Mouse (Mus musculus) MEL (cell line): ENCODE results near the gene Man2c1. TPM values are rescaled to one million over a fixed set of nuclear protein-coding genes. Genes with fewer than 3 reads are reported as not detected.

Source experiments
- DNase-seq: peaks from one replicate; pipeline ENCODE4 v3.0.0; 2011; ENCODE audit warnings: low read depth, low spot score
- H3K27ac ChIP-seq: 2 replicates; pipeline ENCODE4 v1.5.1; 2012; ENCODE audit warnings: low read depth, mild to moderate bottlenecking, control low read depth, low read length, moderate library complexity; ENCODE audit not compliant: control insufficient read depth
- H3K27me3 ChIP-seq, 2 experiments: fragments of 150-350 bp in 1 of 2; sonication (generic) in 1 of 2; 2 replicates each; pipeline ENCODE4 v1.6.1; 2012; ENCODE audit warnings: low read length in 2 of 2, mild to moderate bottlenecking in 2 of 2, improper control_type of control experiment in 1 of 2, moderate library complexity in 1 of 2; ENCODE audit not compliant: insufficient read depth in 2 of 2, control insufficient read depth in 1 of 2
- H3K36me3 ChIP-seq, 2 experiments: 2 replicates each; pipeline ENCODE4 v1.6.1; 2012 to 2014; ENCODE audit warnings: low read length in 2 of 2, improper control_type of control experiment in 1 of 2, inconsistent platforms in 1 of 2, mild to moderate bottlenecking in 1 of 2; ENCODE audit not compliant: insufficient read depth in 2 of 2, control insufficient read depth in 1 of 2
- H3K4me1 ChIP-seq, 2 experiments: fragments of 150-350 bp in 1 of 2; sonication (generic) in 1 of 2; 2 replicates each; pipeline ENCODE4 v1.6.1; 2012; ENCODE audit warnings: low read length in 2 of 2, improper control_type of control experiment in 1 of 2, mild to moderate bottlenecking in 1 of 2; ENCODE audit not compliant: insufficient read depth in 2 of 2, control insufficient read depth in 1 of 2
- H3K4me3 ChIP-seq, 2 experiments: fragments of 150-350 bp in 1 of 2; sonication (generic) in 1 of 2; 2 replicates each; pipeline ENCODE4 v1.5.1; 2012; ENCODE audit warnings: low read depth in 2 of 2, low read length in 2 of 2, mild to moderate bottlenecking in 2 of 2, moderate library complexity in 2 of 2, control low read depth in 1 of 2, improper control_type of control experiment in 1 of 2; ENCODE audit not compliant: control insufficient read depth in 1 of 2, insufficient read depth in 1 of 2
- H3K79me2 ChIP-seq: 2 replicates; pipeline ENCODE4 v1.6.1; 2012; ENCODE audit warnings: mild to moderate bottlenecking, low read length, moderate library complexity; ENCODE audit not compliant: control insufficient read depth, poor library complexity, insufficient read depth
- H3K9ac ChIP-seq: 2 replicates; pipeline ENCODE4 v1.6.1; 2012; ENCODE audit warnings: low read depth, mild to moderate bottlenecking, control low read depth, low read length, moderate library complexity; ENCODE audit not compliant: control insufficient read depth, poor library complexity, severe bottlenecking
- H3K9me3 ChIP-seq: fragments of 150-350 bp; sonication (generic); replicated peaks from 2 replicates; pipeline ENCODE4 v1.6.1; 2012; ENCODE audit warnings: mild to moderate bottlenecking, low read length, improper control_type of control experiment, moderate library complexity; ENCODE audit not compliant: insufficient read depth
- BHLHE40 ChIP-seq: IDR thresholded peaks from 2 replicates; pipeline ENCODE4 v1.6.1; 2012; ENCODE audit warnings: low read depth, mild to moderate bottlenecking, inconsistent platforms, low read length, improper control_type of control experiment, borderline replicate concordance
- CHD1 ChIP-seq: IDR thresholded peaks from 2 replicates; pipeline ENCODE4 v1.6.1; 2012; ENCODE audit warnings: low read depth, mild to moderate bottlenecking, inconsistent platforms, low read length, improper control_type of control experiment
- CHD2 ChIP-seq: IDR thresholded peaks from 2 replicates; pipeline ENCODE4 v1.6.1; 2011; ENCODE audit warnings: low read length, improper control_type of control experiment
- CTCF ChIP-seq, 3 experiments: IDR thresholded peaks in 2 of 3; conservative IDR thresholded peaks in 1 of 3; 2 replicates each; pipeline ENCODE4 v1.5.1; 2011 to 2012; ENCODE audit warnings: low read length in 3 of 3, low read depth in 2 of 3, mild to moderate bottlenecking in 2 of 3, improper control_type of control experiment in 1 of 3, inconsistent platforms in 1 of 3, mixed read lengths in 1 of 3, moderate library complexity in 1 of 3; ENCODE audit not compliant: control insufficient read depth in 1 of 3, insufficient read depth in 1 of 3, poor library complexity in 1 of 3, severe bottlenecking in 1 of 3
- E2F4 ChIP-seq: IDR thresholded peaks from 2 replicates; pipeline ENCODE4 v1.6.1; 2011; ENCODE audit warnings: low read depth, low read length, improper control_type of control experiment, borderline replicate concordance
- EP300 ChIP-seq, 2 experiments: IDR thresholded peaks; 2 replicates each; pipeline ENCODE4 v1.6.1; 2011; ENCODE audit warnings: improper control_type of control experiment in 2 of 2, low read length in 2 of 2, low read depth in 1 of 2, mild to moderate bottlenecking in 1 of 2
- ETS1 ChIP-seq: IDR thresholded peaks from 2 replicates; pipeline ENCODE4 v1.6.1; 2012; ENCODE audit warnings: low read depth, mild to moderate bottlenecking, inconsistent platforms, low read length, improper control_type of control experiment, moderate library complexity
- MAZ ChIP-seq: IDR thresholded peaks from 2 replicates; pipeline ENCODE4 v1.6.1; 2012; ENCODE audit warnings: low read depth, mild to moderate bottlenecking, inconsistent platforms, low read length, improper control_type of control experiment
- MEF2A ChIP-seq: IDR thresholded peaks from 2 replicates; pipeline ENCODE4 v1.6.1; 2014; ENCODE audit warnings: low read depth, mild to moderate bottlenecking, inconsistent platforms, low read length, improper control_type of control experiment; ENCODE audit not compliant: poor library complexity, insufficient replicate concordance, severe bottlenecking; ENCODE audit errors: extremely low read depth
- MXI1 ChIP-seq: IDR thresholded peaks from 2 replicates; pipeline ENCODE4 v1.6.1; 2011; ENCODE audit warnings: mild to moderate bottlenecking, low read depth, low read length, improper control_type of control experiment
- NELFE ChIP-seq: IDR thresholded peaks from 2 replicates; pipeline ENCODE4 v1.6.1; 2011; ENCODE audit warnings: low read depth, low read length, improper control_type of control experiment
- NRF1 ChIP-seq: IDR thresholded peaks from 2 replicates; pipeline ENCODE4 v1.6.1; 2014; ENCODE audit warnings: low read depth, mild to moderate bottlenecking, inconsistent platforms, low read length, improper control_type of control experiment, moderate library complexity; ENCODE audit not compliant: poor library complexity, insufficient read depth, severe bottlenecking
- POLR2A ChIP-seq, 2 experiments: IDR thresholded peaks; 2 replicates each; pipeline ENCODE4 v1.6.1; 2011 to 2012; ENCODE audit warnings: low read length in 2 of 2, mild to moderate bottlenecking in 2 of 2, control low read depth in 1 of 2, improper control_type of control experiment in 1 of 2, low read depth in 1 of 2, moderate library complexity in 1 of 2; ENCODE audit not compliant: control insufficient read depth in 1 of 2, insufficient read depth in 1 of 2, poor library complexity in 1 of 2
- RCOR1 ChIP-seq: IDR thresholded peaks from 2 replicates; pipeline ENCODE4 v1.6.1; 2012; ENCODE audit warnings: low read depth, mild to moderate bottlenecking, inconsistent platforms, low read length, improper control_type of control experiment
- SIN3A ChIP-seq: IDR thresholded peaks from 2 replicates; pipeline ENCODE4 v1.6.1; 2012; ENCODE audit warnings: low read length, improper control_type of control experiment, inconsistent platforms
- SMC3 ChIP-seq: IDR thresholded peaks from 2 replicates; pipeline ENCODE4 v1.6.1; 2011; ENCODE audit warnings: low read depth, low read length, improper control_type of control experiment
- TBP ChIP-seq: IDR thresholded peaks from 2 replicates; pipeline ENCODE4 v1.8.0; 2011; ENCODE audit warnings: low read depth, low read length, improper control_type of control experiment
- ZC3H11A ChIP-seq: IDR thresholded peaks from 2 replicates; pipeline ENCODE4 v1.6.1; 2012; ENCODE audit warnings: low read depth, mild to moderate bottlenecking, inconsistent platforms, low read length, improper control_type of control experiment
- ZKSCAN1 ChIP-seq: IDR thresholded peaks from 2 replicates; pipeline ENCODE4 v1.6.1; 2012; ENCODE audit warnings: low read depth, mild to moderate bottlenecking, inconsistent platforms, low read length, improper control_type of control experiment, moderate library complexity
- ZNF384 ChIP-seq: IDR thresholded peaks from 2 replicates; pipeline ENCODE4 v1.6.1; 2012; ENCODE audit warnings: low read depth, mild to moderate bottlenecking, inconsistent platforms, low read length, improper control_type of control experiment
- polyA plus RNA-seq, 2 experiments: library from polyadenylated mRNA; stranded (reverse) in 1 of 2; unstranded in 1 of 2; fragments of >175 nt in 1 of 2; fragments of >200 nt in 1 of 2; gene quantifications; 2 replicates each; pipeline versions ENCODE4 v1.2.1 to v1.2.4; 2012; ENCODE audit warnings: low replicate concordance in 2 of 2, low read depth in 1 of 2; ENCODE audit not compliant: insufficient read length in 2 of 2, insufficient read depth in 1 of 2, missing spikeins in 1 of 2
- total RNA-seq: library from RNA; depleted of rRNA; stranded (reverse); fragments of 300-350 nt; gene quantifications from 2 replicates; pipeline ENCODE4 v1.2.3, GENCODE M21; 2012

The Man2c1 gene
- total and polyA plus RNA-seq, 3 experiments = 32.2 to 73.7 TPM; not detected in 1

DNA sequence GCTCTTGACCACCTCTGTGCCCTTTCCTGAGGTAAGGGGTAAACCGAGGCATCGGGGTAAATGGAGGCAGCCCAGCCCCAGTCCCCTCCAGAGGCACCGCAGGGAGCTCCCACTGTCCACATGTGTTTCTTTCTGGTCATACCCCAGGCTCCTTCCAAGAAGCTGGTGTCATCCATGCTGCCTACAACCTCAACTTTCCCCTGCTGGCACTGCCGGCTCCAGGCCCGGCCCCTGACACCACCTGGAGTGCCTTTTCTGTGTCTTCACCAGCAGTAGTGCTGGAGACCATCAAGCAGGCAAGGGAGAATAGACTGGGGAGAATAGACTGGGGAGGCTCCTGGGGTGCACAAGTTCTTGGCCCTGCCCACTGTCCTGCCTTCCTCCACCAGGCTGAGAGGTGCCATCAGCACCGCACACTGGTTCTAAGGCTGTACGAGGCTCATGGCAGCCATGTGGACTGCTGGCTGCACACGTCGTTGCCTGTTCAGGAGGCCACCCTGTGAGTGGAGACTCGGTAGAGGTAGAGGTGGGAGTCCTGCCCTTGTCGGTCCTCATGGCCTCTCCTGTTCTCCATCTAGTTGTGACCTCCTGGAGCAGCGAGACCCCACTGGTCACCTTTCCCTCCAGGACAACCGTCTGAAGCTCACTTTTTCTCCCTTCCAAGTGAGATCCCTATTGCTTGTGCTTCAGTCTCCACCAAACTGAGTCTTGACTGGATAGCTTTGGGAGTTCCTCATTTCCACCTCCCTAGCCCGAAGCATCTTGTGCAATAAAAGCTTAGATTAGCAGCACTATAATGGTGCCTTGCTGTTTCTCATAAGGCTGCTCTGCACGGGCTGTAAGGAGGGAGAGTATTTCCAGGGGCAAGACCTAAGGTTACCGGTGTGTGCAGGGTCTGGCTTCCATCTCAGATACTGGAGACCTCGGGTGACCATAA, 11.2 kb downstream of the Man2c1 start:
- Histone ChIP-seq H3K27ac (no peak overlapping the region), H3K36me3 (no peaks in the 10 kb centered on the region; a peak in 1 of 4 replicates), H3K79me2 (no peaks in the 10 kb centered on the region), H3K27me3 (no peaks in the 10 kb centered on the region), H3K4me1 (no peaks in the 10 kb centered on the region), H3K4me3 (no peak overlapping the region), H3K9me3 (no peaks in the 10 kb centered on the region), H3K9ac (no peak overlapping the region)
- no peak for DNase-seq
- no peak for TF ChIP-seq CTCF (IDR thresholded peaks at IDR 0.05 in 2 of 3, conservative IDR thresholded peaks at IDR 0.05 in 1 of 3; ENCODE audit: control insufficient read depth in 1 of 3, insufficient read depth in 1 of 3, low read depth in 2 of 3, low read length in 3 of 3, poor library complexity in 1 of 3, severe bottlenecking in 1 of 3)

DNA sequence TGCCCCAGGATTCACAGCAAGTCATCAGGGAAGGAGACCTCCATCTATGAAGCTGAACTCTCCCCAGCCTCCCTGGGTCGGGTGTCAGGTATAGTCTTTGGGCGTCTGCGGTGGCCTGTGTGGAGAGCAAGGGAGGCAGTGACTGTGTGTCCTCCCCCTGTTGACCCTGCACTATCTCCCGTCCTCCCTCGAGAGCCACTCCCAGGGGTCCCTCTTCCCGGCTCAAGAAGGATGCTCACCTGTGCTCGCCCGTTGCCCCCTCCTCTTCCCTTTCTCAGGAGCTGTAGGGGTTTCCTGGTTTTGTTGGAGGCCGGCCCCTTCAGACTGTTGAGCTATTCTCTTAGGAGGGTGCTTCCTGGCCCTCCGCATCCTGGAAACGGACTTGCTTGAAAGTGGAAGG, 12.7 kb downstream of the Man2c1 start:
- Histone ChIP-seq H3K9ac (no peak overlapping the region), H3K9me3 (no peaks in the 10 kb centered on the region), H3K27ac (no peak overlapping the region), H3K36me3 (no peaks in the 10 kb centered on the region; a peak in 2 of 4 replicates), H3K4me1 (no peaks in the 10 kb centered on the region; a peak in 1 of 4 replicates), H3K4me3 (no peak overlapping the region), H3K79me2 (no peaks in the 10 kb centered on the region; the same call in 1 of the 2 replicates), H3K27me3 (no peaks in the 10 kb centered on the region)
- TF ChIP-seq CHD2 = no peak
- no peak for DNase-seq

DNA sequence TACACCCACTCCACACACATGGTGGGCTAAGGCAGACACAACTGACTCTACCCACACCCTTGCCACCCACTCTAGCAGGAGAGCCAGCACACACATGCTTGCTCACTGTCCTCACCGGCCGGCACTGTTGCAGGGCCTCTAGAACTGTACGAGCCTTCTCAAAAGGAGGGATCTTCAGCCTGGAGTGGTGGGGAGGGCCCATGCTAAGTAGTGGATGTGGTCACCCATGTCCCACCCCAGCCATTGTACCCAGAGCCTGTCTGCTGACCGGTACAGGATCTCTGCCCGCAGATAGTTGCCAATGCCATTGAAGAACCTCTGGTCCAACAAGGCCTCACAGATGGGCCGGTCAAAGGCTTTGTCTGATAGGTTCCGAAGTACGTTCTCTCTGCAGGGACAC, 14.3 kb downstream of the Man2c1 start:
- H3K27me3 ChIP-seq = no peaks in the 10 kb centered on the region
- no peak overlapping the region for H3K27ac ChIP-seq
- no peak for TF ChIP-seq ETS1
- no peak for TF ChIP-seq NRF1
- TF ChIP-seq BHLHE40 = no peak
- TF ChIP-seq TBP = no peak
- TF ChIP-seq RCOR1 = no peak
- no peak for TF ChIP-seq SMC3
- no peak for TF ChIP-seq MXI1
- TF ChIP-seq NELFE = no peak
- TF ChIP-seq MAZ = no peak
- TF ChIP-seq MEF2A = no peak
- TF ChIP-seq ZKSCAN1 = no peak
- no peak for TF ChIP-seq CHD1
- no peak for TF ChIP-seq ZNF384
- TF ChIP-seq CHD2 = no peak
- no peak for TF ChIP-seq E2F4
- no peak for TF ChIP-seq SIN3A
- TF ChIP-seq EP300 (IDR thresholded peaks at IDR 0.05; ENCODE audit: low read depth in 1 of 2, low read length in 2 of 2) = no peak
- no peak for TF ChIP-seq ZC3H11A
- no peak for TF ChIP-seq POLR2A (IDR thresholded peaks at IDR 0.05; ENCODE audit: control insufficient read depth in 1 of 2, insufficient read depth in 1 of 2, low read depth in 1 of 2, low read length in 2 of 2, poor library complexity in 1 of 2)
- no peaks in the 10 kb centered on the region; a peak in 2 of 4 replicates for H3K36me3 ChIP-seq
- no peak overlapping the region for H3K9ac ChIP-seq
- no peak overlapping the region for H3K4me3 ChIP-seq
- no peaks in the 10 kb centered on the region; the same call in 1 of the 2 replicates for H3K79me2 ChIP-seq
- H3K9me3 ChIP-seq = no peaks in the 10 kb centered on the region
- no peak for DNase-seq
- no peaks in the 10 kb centered on the region; a peak in 1 of 4 replicates for H3K4me1 ChIP-seq
